Mouse (Mus musculus): Measurements from ENCODE around the gene Batf3. TPM values are rescaled to one million over a fixed set of nuclear protein-coding genes. Genes with fewer than 3 reads are reported as not detected.
A peak's percentile ranks its signal among the peaks of the same experiment; 100 is the strongest.
"Not testable (repeated sequence)": the region's sequence is repeated elsewhere in the genome, so short reads cannot be mapped to it uniquely, and the experiment has no call there.

Batf3 gene
- total RNA-seq, 4 experiments from 2014 or later = 0.49 to 0.75 (median 0.69) TPM; not detected in 1

- no peak for DNase-seq (ENCODE audit: low spot score)
Observed at GRCm38 (mm10) chr1:191131692-191132091, 34.0 kb downstream of the Batf3 start.

- no peak for DNase-seq (ENCODE audit: low spot score)
Observed at GRCm38 (mm10) chr1:191132240-191132639, 34.6 kb downstream of the Batf3 start.

- no peak for DNase-seq (ENCODE audit: low spot score)
Observed at GRCm38 (mm10) chr1:191132934-191133333, 35.3 kb downstream of the Batf3 start.

GRCm38 (mm10) chr1:191135406-191135805 is 37.8 kb downstream of the Batf3 start:
- no peak for DNase-seq (ENCODE audit: low spot score)

GRCm38 (mm10) chr1:191138436-191138835 is 40.8 kb downstream of the Batf3 start:
- DNase-seq (ENCODE audit: low spot score) = no peak

GRCm38 (mm10) chr1:191138874-191139495 is 41.3 kb downstream of the Batf3 start:
- DNase-seq (ENCODE audit: low spot score) = no peak

GRCm38 (mm10) chr1:191140983-191141382 is 43.3 kb downstream of the Batf3 start:
- DNase-seq (ENCODE audit: low spot score) = no peak

GRCm38 (mm10) chr1:191149489-191149888 is 51.8 kb downstream of the Batf3 start:
- DNase-seq (ENCODE audit: low spot score) = not testable (repeated sequence)

GRCm38 (mm10) chr1:191150924-191151605 is 53.4 kb downstream of the Batf3 start:
- no peak for DNase-seq (ENCODE audit: low spot score)

- DNase-seq (ENCODE audit: low spot score) = peak; percentile 24
Observed at GRCm38 (mm10) chr1:191153052-191153451, 55.4 kb downstream of the Batf3 start.

- DNase-seq (ENCODE audit: low spot score) = no peak
Observed at GRCm38 (mm10) chr1:191154314-191154713, 56.7 kb downstream of the Batf3 start.

Other genes starting within 250 kb of the Batf3 start
- 10 to 100 TPM; 14.2 to 18.5 (median 17.0) TPM for gene Rps6kc1, start 186.1 kb upstream of the Batf3 start, total RNA-seq (2022)
- gene Angel2, start 172.7 kb upstream of the Batf3 start, total RNA-seq (2022) = 10 to 100 TPM; 24.0 to 30.2 (median 26.4) TPM
- 1 to 10 TPM in 1 of 4 experiments, under 1 TPM in 3; 0.08 to 1.0 (median 0.27) TPM for gene Vash2, start 118.6 kb upstream of the Batf3 start, total RNA-seq (2022)
- gene Flvcr1, start 71.7 kb upstream of the Batf3 start, total RNA-seq (2022) = 1 to 10 TPM; 3.5 to 6.5 (median 4.0) TPM
- not detected for gene Spata45, start 61.2 kb upstream of the Batf3 start, total RNA-seq (2022)
- gene Tatdn3, start 34.9 kb upstream of the Batf3 start, total RNA-seq (2022) = 10 to 100 TPM in 3 of 4 experiments, 1 to 10 TPM in 1; 9.6 to 17.8 (median 12.1) TPM
- gene Nsl1, start 34.8 kb upstream of the Batf3 start, total RNA-seq (2022) = under 1 TPM; 0.19 to 0.79 (median 0.34) TPM
- not detected for gene Fam71a, start 67.0 kb downstream of the Batf3 start, total RNA-seq (2022)
- 10 to 100 TPM in 1 of 4 experiments, 1 to 10 TPM in 3; 3.0 to 10.3 (median 4.2) TPM for gene Atf3, start 120.2 kb downstream of the Batf3 start, total RNA-seq (2022)
- gene Nenf, start 220.3 kb downstream of the Batf3 start, total RNA-seq (2022) = 100 to 1,000 TPM in 3 of 4 experiments, 10 to 100 TPM in 1; 90.1 to 115 (median 111) TPM
- gene Tmem206, start 228.1 kb downstream of the Batf3 start, total RNA-seq (2022) = 1 to 10 TPM; 2.6 to 4.2 (median 3.0) TPM